Mouse (Mus musculus) brain, embryonic 14.5 days (tissue): ENCODE data around the gene Sept12. TPM values are rescaled to one million over a fixed set of nuclear protein-coding genes. Genes with fewer than 3 reads are reported as not detected.
A peak's percentile ranks its signal among the peaks of the same experiment; 100 is the strongest.

Experiments used
- DNase-seq: peaks from one replicate; pipeline ENCODE4 v3.0.0-alpha.2; 2011; ENCODE audit warnings: low read depth
- CTCF ChIP-seq: fragments of 200-500 bp; IDR thresholded peaks from 2 replicates; pipeline ENCODE4 v1.5.1; 2012; ENCODE audit warnings: inconsistent platforms, mild to moderate bottlenecking, moderate library complexity, borderline replicate concordance; ENCODE audit not compliant: insufficient read depth, insufficient read length; ENCODE audit errors: extremely low read depth
- POLR2A ChIP-seq: fragments of 200-500 bp; IDR thresholded peaks from 2 replicates; pipeline ENCODE4 v1.6.1; 2012; ENCODE audit warnings: mild to moderate bottlenecking, inconsistent platforms, borderline replicate concordance; ENCODE audit not compliant: poor library complexity, insufficient read depth, insufficient read length, severe bottlenecking; ENCODE audit errors: extremely low read depth
- polyA plus RNA-seq: library from polyadenylated mRNA; depleted of rRNA; stranded (reverse); fragments of >200 nt; gene quantifications from 2 replicates; pipeline ENCODE4 v1.2.3, GENCODE M21; 2012; rRNA removed

Sept12 gene
- polyA plus RNA-seq = not detected in 2 replicates

DNA sequence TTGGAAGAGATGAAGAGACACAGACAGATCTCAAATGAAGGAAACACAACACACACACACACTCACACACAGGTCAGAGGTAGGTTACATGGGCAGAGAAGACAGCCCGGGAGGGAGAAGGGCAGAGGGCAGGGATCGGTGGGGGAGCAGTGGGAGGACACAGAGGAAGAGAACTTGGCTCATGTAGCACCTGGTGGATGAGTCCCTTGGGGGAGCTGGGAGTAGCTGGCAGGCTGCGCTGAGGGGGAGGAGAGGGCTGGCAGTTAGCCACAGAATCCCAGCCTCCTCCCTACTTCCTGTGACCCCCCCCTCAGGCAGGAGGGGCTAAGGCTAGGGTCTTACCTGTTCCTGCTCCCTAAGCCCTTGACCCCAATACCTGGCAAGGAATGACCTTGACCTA lies at the start of gene Sept12:
Gene Sept12 (minus strand): TSS at position 300 of the 400 bp plus-strand sequence.
- DNase-seq = no peak
- no peak for TF ChIP-seq CTCF
- TF ChIP-seq POLR2A = no peak

DNA sequence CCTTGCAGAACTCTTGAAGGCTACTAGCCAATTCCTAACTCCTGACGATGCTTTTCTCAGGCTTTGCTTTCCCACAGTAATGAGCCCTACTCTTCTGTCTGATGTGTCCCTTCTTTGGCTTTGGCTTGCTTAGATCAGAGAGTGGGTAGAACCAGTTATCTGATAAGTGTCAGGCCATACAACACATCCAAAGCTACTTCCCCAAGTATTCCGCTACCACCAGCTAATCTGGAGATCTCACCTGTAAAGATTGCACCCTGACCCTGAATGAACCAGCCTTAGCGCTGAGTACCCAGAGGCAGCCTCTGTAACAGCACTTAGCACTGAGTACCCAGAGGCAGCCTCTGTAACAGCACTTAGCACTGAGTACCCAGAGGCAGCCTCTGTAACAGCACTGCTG lies 47.7 kb upstream of the Sept12 start:
- no peak for DNase-seq
- TF ChIP-seq CTCF (no peak), POLR2A (no peak)

DNA sequence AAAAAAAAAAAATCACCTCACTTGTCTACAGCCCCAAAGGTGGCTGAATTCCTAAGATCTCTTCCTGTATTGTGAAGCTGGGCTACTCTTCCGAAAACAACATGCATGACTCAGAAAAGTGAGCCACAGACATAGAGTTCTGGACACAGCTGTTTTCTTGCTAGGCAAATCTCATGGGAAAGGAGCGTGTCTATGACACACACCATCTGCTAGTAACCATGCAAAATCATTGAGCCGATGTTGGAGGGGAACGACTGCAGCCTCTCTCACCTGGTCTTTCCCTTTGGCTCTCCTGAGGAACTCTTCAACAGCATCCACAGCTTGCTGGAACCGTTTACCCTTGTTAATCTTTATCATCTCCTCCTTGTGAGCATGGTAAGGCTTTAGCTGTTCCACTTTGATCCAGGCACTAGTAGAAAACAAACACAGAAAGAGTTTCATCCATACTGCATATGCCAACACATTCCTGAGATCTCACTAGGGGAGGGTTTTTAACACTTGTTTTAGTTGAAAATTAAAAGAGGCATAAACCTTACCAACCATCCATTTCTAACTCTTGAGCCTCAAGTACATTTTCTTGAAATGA lies 39.1 kb upstream of the Sept12 start:
- DNase-seq = no peak
- no peak for TF ChIP-seq POLR2A
- no peak for TF ChIP-seq CTCF

DNA sequence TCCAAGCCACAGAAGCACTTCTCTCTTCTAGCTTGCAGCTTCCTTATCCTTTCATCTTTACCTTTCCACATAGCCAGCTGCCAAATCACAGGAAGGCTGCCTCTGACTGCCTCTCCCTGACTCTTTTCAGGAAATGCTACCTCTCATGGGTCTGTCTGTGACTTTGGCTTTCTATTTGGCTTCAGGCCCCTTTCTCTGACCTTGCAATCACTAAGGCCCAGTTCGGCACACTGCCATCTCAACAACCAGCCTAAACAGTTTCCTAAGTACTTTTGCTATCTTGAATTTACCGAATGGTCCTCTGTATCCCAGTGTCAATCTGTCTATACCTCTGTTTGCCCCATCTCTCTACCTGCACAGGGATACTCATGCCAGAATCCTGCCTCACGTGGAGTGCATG lies 37.9 kb upstream of the Sept12 start:
- no peak for TF ChIP-seq POLR2A
- no peak for TF ChIP-seq CTCF
- no peak for DNase-seq

DNA sequence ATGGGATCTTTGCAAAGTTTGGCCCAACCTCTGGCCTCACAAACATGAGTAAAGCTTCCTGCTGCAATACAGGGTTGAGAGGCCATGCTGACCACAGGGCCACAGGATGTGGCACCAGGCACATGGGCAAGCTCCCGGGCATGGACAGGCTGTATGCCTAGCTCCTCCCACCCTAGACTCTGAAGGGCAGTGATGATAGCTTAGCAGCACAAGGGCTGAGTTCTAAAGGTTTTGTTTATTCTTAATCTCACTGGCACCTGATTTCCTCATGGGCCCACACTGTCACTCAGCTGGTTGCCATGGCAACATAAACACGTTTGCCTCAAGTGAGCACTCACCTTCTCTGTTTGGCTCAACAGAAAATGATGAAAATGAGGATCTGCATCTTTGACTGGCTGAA lies 32.2 kb upstream of the Sept12 start:
- DNase-seq = no peak
- TF ChIP-seq POLR2A = no peak
- no peak for TF ChIP-seq CTCF

DNA sequence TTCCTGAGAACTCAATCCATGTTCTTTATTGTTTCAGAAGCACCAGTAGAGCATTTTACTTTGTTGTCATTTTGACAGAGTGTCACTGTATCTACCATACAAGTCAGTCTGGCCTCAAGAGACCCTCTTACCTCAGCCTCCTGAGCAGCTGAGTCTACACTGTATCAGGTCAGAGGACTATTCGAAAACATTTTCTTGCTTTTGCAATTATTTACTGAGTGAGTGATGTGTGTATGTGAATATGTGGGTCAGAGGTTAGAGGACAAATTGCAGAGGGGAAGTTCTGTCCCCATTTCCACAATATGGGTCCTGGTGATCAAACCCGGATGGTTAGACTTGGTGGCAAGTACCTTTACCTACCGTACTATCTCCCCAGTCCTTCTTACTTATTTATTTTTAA lies 26.4 kb upstream of the Sept12 start:
- TF ChIP-seq CTCF = no peak
- no peak for TF ChIP-seq POLR2A
- DNase-seq = no peak

DNA sequence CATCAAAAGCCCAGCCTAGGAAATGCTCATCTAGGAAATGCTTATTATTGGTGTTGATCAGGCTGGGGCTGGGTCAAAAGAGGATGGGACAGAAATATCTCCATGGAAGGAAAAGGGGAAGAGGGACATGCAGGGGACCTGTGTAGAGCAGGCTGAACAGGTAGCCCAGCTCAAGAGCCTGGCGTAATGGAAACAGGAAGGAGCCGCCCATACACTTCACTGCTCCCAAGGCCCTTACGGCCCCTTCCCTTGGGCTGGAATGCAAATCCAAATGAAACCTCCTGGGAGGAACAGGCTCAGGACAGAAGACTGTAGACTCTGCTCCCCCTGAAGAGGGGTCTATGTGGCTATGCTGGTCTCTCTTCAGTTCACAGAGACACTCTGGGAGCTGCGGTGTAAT lies 16.9 kb upstream of the Sept12 start:
- TF ChIP-seq POLR2A (no peak), CTCF (no peak)
- no peak for DNase-seq

DNA sequence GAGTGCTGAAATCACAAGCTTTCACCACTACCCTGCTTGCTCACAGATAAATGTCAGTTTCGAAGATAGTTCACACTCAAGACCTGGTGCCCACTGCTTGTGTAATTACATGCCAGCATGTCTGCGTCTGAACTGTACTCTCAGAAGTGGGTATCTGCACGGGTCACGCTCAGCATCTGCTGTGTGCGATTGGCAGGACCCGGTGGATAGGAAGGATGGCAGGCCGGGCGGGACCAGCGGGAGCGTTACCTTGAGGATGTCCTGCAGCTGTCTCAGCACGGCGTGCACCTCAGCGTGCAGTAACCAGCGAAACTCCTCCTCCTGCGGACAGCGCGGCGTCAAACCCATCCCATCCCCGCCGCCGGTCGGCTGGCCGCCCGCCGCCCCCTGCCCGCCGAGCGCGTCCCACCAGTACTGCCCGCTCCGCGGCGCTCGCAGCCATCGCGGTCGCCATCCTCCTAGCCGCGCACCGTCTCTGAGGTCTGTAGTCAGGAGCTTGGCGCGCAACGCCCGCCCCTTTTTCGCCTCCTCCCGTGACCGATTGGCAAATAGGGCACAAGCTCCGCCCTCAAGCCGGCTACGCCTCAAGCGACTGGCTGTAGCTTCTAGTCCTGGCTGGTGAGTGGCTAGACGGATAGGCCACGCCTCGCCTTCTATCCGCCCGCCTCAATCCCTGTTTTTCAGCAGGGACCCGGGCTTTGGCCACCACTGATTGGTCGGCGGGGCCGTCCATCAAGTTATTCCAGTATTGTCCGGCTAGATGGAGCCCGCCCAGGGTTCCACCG lies 15.6 kb upstream of the Sept12 start, which contains the start of gene Rogdi:
Gene Rogdi (minus strand): TSS at position 500 of the 785 bp plus-strand sequence.
- peak; percentile 100 for DNase-seq
- TF ChIP-seq POLR2A (peak; percentile 62), CTCF (peak; percentile 19; the same call in 1 of the 2 replicates)

DNA sequence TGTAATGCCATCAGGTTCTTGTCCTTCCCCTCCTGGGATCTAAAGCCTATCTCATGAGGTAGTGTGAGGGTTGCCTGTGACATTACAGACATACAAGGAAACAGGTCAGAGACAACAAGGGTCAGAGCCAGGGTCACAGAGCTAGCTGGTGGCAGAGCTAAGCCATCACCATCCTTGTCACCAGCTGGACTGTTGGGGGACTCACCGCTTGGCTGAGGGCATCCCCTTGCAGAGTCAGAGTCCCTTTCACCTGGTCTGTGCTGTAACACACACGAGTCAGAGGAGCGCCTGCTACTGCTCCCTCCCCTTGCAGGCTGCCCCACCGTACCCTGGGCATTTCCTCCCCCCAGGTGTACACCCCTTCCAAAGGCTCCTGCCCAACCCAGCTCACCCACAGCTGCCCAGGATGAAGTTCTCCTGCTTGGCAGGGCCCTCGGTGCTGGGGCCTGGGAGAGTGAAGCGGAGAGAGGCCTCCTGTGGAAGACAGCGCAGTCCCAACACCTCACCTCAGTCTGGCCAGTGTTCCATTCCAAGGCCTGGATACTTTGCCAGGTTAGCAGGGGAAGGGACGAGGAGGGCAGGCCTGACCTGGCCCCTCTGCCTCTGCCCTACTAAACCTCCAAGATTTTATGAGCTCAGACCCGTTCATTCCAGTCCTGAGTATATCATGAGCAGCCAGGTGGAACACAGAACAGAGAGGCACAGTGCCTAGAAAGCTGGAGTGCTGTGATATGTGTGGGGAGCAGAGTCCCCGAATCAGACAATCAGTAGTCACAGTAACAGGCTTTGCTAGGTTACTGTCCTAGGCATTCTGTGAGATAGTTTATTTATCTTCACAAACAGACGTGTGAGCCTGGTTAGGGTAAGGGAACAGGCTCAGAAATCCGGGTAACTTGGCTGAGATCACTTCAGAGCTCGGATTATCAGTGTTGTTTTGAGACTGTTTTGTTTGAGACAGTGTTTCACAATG lies 14.7 kb upstream of the Sept12 start:
- TF ChIP-seq CTCF = no peak
- no peak for TF ChIP-seq POLR2A
- peak; percentile 7 for DNase-seq

DNA sequence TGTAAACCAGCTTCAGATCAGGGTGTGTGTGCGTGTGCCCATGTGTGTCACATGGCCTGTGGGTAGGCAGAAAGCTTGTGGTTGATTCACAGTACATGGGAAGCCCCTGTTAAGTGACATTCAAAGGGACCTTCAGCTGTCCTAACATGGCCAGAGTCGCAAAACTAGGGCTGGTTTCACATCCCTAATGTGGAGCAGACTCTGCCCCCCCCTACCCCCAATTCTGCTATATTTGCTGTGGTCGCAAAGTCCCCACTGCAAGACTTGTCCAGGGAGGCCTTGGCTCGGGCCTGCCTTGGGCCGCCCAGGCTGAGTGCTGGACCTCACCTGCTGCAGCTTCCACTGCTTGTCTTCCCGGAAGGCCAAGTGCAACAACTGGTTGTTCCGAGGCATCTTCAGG lies 13.6 kb upstream of the Sept12 start:
- DNase-seq = no peak
- TF ChIP-seq POLR2A = no peak
- no peak for TF ChIP-seq CTCF

DNA sequence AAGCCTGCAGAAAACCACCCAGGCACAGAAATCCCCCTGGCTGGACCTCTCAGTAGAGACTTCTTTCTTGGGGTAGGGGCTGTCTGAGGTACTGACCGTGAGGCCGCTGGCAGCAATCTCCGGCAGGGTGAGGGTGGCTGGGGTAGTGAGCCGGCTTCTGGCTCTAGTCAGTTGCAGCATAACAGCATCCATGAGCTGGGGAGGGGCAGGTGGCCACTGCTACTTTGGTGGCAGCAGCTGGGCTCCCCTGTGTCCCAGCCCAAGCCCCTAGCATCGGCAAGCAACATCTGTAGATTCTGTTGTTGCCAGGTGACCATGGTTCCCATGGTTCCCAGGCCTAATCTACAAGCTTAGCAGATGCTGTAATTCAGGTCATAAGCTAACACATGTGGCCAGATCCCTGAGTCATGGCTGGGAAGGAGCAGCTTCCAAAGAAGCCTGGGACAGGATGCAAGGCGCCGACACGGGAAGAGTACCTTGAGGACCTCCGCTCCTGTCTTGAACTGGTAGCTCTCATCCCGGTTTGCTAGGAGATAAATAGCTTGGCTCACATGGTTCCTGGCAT lies 12.8 kb upstream of the Sept12 start:
- TF ChIP-seq POLR2A (no peak), CTCF (no peak)
- DNase-seq = peak; percentile 5

DNA sequence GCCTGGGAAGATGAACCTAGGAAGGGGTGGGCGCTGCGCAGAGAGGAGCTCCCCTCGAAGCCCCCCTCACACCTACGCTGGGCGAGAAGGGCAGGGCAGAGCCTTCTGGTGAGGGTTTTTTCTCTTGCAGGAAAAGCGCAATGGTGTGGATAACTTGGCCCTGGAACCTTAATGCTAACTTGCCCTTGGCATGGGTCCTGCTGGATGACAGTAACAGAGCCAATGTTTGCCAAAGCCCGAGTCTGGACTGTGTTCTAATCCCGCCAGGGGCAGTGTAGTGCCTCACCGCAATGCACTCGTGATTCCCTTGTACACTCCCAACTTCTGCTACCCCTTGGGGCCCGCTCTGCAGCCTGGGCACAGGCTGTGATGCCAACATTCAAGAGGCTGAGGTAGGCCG lies 10.4 kb upstream of the Sept12 start:
- TF ChIP-seq POLR2A (no peak), CTCF (no peak)
- no peak for DNase-seq

DNA sequence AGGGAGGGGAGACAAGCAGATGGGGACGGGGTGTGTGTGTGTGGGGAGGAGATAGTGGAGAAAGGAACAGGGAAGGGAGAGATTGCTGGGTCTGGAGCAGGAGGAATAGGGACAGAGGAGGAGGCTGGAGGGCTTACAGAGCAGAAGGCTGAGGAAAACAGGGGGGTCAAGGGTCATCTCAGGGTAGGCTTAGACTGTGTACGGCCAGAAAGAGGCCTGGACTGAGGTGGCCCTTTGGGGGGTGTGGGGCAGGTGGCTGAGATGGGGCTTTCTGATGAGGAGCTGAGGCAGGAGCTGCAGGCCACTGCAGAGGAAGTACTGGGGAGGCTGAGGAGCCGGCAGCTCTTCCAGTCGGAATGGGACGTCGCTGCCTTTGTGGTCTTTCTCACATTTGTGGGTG lies 9.8 kb upstream of the Sept12 start:
- DNase-seq = no peak
- TF ChIP-seq CTCF (no peak), POLR2A (no peak)

DNA sequence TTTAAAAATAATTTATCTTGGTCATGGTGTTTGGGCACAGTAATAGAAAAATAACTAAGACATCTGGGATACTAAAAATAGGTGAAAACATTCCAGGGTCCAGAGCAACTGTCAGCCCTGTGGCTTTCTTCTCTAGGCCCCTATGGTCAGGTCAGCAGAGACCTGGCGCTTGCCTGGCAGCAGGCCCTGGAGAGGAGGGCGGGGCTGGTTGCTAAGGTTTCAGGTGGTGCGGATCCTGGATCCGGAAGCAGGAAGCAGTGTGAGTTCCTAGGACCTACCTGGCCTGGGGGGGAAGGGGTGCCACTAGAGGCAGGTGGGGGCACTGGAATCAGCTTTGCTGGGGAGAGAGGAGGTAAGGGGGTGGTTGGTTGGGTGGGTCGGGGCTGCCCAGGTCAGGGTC lies 9.4 kb upstream of the Sept12 start, which contains the start of gene Smim22:
Gene Smim22 (plus strand): TSS at position 222 of the 400 bp plus-strand sequence.
- TF ChIP-seq CTCF (no peak), POLR2A (no peak)

More for the DNA sequence above, 9.4 kb upstream of the Sept12 start, which contains the start of gene Smim22:
- DNase-seq = no peak
